Mouse (Mus musculus): Measurements from ENCODE around the gene Trpm3.

- TF ChIP-seq CTCF (IDR thresholded peaks at IDR 0.05; ENCODE audit: borderline replicate concordance, control insufficient read depth, extremely low read depth, insufficient read depth, low read length, poor library complexity) (no peak), POLR2A (IDR thresholded peaks at IDR 0.05; ENCODE audit: control insufficient read depth, extremely low read depth, insufficient read depth, low read length, poor library complexity) (no peak)
Observed at GRCm38 (mm10) chr19:22628878-22629277, 490.0 kb downstream of the Trpm3 start.
